Mouse (Mus musculus): ENCODE results near the gene Cbx4. TPM values are rescaled to one million over a fixed set of nuclear protein-coding genes. Genes with fewer than 3 reads are reported as not detected.
A peak's percentile ranks its signal among the peaks of the same experiment; 100 is the strongest.

Cbx4 gene
- 20.2 and 24.2 TPM in 2 replicates for polyA plus RNA-seq (2015; fragmentation: Nextera tagmentation; extraction: Ambion mirVana)

DNA sequence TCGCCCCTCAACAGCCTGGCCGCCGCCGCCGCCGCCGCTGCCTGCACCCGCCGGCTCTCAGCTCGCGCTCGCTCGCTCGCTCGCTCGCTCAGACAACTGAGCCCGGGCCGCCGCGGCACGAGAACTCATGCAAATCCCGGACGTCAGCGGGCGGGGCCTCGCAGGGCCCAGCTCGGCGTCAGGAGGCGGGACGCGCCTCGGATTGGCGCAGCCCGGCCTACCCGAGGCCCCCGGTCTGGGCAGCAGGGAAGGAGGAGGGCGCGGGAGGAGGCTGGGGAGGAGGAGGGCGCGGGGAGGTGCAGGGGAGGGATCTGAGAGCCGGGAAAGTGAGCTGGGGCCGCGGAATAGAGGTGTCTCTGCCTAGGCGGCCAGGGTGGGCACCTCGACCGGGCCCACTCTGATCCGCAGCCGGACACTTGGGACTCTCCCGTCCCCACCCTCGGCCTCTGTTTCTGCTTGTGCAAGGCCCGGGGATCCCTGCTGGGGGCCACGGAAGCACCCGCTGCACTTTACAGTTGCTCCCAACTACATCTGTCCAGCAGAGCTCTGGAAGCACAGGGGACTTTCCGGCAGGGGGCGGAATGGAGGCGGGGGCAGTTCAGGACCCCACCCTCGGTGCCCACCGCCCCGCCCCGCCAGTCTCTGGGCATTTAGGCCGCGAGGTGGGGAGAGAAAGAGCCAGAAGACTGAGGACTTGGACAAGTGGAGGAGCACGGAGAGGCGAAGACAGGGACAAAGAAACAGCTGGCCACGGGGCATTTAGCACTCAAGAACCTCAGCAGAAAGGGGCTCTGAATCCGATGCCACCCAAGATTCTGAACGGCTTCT lies at the start of gene Cbx4:
TSS of gene Cbx4 (minus strand) at position 78 of the 828 bp plus-strand sequence.
- Histone ChIP-seq H3K4me2 (peak within 1 kb of the TSS; percentile 90), H3K9ac (replicated peaks) (peak within 1 kb of the TSS; percentile 97), H3K4me1 (peaks cover 81% of the 10 kb centered on the region), H3K9me3 (replicated peaks) (no peaks in the 10 kb centered on the region), H3K36me3 (peaks cover 10% of the 10 kb centered on the region), H3K4me3 (replicated peaks) (peak within 1 kb of the TSS; percentile 92), H3K27ac (replicated peaks) (peak within 1 kb of the TSS; percentile 99), H3K27me3 (replicated peaks) (peaks cover 39% of the 10 kb centered on the region)
- peak; percentile 89 for ATAC-seq (ENCODE audit: low FRiP score)
- under 1% methylated on average over 60 of the region's 67 CpGs for WGBS

DNA sequence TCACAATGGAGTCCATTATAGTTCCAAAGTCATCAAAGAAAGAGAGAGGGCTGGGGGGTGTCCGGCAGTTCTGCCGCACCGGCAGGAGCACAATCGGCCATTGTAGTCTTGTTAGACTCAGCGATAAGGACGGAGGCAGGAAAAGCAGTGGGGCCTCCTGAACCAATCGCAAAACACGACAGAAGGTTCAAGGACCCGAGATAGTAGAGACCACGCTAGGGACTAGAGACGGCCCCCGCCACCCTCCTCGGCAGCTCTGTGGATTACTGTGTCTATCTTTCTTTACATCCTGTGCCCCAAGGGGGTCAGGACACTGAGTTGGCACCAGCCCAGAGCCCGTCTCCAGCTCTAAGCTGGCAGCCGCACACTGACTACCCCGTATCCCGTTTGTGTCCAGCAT lies 48.6 kb upstream of the Cbx4 start:
- H3K27ac ChIP-seq (replicated peaks): no peak overlapping the region
- no peak overlapping the region for H3K9ac ChIP-seq (replicated peaks)
- H3K4me1 ChIP-seq: peaks cover 36% of the 10 kb centered on the region
- WGBS: 17% methylated on average over 17 of the region's 17 CpGs
- no peak for ATAC-seq (ENCODE audit: low FRiP score)
- no peaks in the 10 kb centered on the region for H3K36me3 ChIP-seq
- H3K4me3 ChIP-seq (replicated peaks): no peak overlapping the region
- H3K9me3 ChIP-seq (replicated peaks): no peaks in the 10 kb centered on the region
- peaks cover under 1% of the 10 kb centered on the region; the same call in 1 of the 2 replicates for H3K27me3 ChIP-seq (replicated peaks)
- no peak overlapping the region for H3K4me2 ChIP-seq

DNA sequence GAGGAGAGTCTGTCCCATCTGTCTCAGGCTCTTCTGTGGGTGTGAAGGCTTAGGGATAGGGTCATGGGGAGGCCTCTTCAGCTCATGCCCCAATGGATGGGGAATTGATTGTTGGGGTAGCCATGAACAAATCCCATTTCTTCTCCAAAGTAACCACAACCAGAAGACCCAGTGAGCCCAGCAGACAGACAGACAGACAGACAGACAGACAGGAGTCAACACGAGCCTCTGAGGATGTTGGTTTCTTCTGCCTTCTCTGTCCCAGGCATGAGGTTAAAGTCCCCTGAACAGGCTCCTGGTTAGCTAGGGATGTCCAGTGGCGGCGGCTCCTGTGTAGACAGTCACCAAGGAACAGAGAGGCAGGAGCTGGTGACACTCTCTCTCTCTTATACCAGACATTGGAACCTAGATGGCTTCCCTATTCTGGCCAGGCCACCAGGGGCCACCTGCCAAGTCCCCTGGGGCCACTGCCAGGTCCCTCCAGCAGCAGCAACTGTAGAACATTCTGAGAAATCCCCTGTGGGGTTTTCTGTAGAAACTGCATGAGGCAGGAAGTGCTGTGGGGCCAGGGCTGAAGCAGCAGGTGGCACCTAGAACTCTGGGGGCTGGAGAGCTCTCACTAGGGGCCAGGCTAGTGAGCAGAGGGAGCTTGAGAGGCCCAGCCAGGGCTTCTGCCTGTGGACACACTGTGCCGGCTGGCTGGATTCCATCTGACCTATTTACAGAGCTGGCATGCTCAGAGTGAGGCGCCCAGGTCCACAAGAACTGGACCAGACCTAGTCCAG lies 47.6 kb upstream of the Cbx4 start:
- no peak overlapping the region for H3K9ac ChIP-seq (replicated peaks)
- H3K36me3 ChIP-seq: no peaks in the 10 kb centered on the region
- 82% methylated on average over 5 of the region's 5 CpGs for WGBS
- H3K27ac ChIP-seq (replicated peaks): no peak overlapping the region
- H3K4me3 ChIP-seq (replicated peaks): no peak overlapping the region
- no peak for ATAC-seq (ENCODE audit: low FRiP score)
- H3K27me3 ChIP-seq (replicated peaks): peaks cover 7% of the 10 kb centered on the region; the same call in 1 of the 2 replicates
- no peaks in the 10 kb centered on the region for H3K9me3 ChIP-seq (replicated peaks)
- H3K4me2 ChIP-seq: no peak overlapping the region
- peaks cover 41% of the 10 kb centered on the region for H3K4me1 ChIP-seq

DNA sequence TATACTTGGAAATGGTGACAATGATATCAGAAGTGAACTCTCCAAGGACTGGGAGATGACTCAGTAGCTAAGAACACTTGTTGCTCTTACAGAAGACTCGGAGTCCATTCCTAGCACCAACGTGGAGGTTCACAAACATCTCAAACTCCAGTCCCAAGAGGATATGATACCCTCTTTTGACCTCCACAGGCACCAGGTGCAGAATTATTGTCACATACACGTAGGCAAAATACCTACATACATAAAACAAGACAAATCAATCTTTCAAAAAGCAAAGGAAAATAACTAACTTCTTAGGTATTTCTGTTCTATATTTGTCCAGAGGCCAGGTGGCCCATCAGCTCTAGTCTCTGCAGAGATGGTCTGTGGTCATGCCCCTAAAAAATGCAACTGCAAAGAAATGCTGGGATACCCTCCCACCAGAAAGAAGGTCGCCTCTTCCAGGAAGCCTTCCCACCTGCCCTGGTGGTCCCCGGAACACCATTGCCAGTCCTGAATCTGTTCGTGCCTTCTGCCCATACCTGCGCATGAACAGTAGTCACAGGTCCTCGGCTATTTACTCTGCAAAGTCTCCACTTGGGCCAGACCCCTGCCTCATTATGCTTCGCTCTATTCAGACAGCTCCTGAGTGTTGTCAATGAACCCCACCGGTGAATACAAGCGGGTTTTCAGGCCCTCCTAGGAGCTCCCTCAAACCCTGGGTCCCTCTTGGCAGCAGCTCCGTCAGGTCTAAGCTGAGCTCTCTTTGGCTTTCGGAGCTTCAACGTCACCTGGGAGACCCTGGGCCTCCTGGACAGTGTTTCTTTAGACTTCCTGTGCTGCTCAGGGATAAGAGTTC lies 46.4 kb upstream of the Cbx4 start:
- Histone ChIP-seq H3K4me3 (replicated peaks) (no peak overlapping the region), H3K4me1 (peaks cover 48% of the 10 kb centered on the region), H3K9ac (replicated peaks) (no peak overlapping the region), H3K27ac (replicated peaks) (no peak overlapping the region), H3K9me3 (replicated peaks) (no peaks in the 10 kb centered on the region), H3K36me3 (no peaks in the 10 kb centered on the region), H3K4me2 (no peak overlapping the region), H3K27me3 (replicated peaks) (peaks cover 7% of the 10 kb centered on the region; the same call in 1 of the 2 replicates)
- WGBS: 83% methylated on average over 14 of the region's 14 CpGs
- ATAC-seq (ENCODE audit: low FRiP score): no peak

DNA sequence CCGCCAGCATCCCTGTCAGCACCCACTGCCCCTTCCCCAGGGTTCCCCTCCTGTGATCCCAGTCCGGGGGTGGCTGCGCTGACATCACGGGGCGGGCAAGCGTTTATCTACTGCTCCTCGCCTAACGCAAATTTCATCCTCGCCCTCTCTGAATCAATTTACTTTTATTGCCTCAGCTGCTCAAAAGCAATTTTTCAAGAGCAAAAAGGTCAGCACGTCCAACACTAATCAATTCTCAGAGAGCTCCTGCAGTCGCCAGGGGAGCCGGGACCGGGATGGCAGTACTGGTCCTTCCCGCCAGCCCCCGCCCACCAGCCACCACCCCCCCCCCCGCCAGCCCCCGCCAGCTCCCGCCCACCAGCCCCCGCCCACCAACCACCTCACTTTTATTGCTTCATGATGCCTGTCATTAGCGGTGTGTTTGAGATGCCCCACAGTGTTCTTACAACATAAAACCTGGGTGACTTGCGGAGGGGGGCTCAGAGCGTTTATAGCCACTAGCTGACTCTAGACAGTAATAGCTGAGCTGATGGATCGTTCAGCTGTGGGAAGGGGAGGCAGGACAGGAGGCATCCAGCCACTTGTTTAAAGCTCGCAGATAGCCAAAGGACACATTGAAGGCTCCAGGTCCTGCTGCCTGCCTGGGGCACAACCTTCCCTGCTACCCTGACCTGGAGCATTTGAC lies 44.2 kb upstream of the Cbx4 start:
- H3K4me2 ChIP-seq: peak overlapping the region; percentile 55
- H3K4me3 ChIP-seq (replicated peaks): peak overlapping the region; percentile 20
- no peaks in the 10 kb centered on the region for H3K9me3 ChIP-seq (replicated peaks)
- H3K27me3 ChIP-seq (replicated peaks): peaks cover 7% of the 10 kb centered on the region; the same call in 1 of the 2 replicates
- peak overlapping the region; percentile 72 for H3K27ac ChIP-seq (replicated peaks)
- peaks cover 67% of the 10 kb centered on the region for H3K4me1 ChIP-seq
- peak; percentile 56; the same call in 1 of the 2 replicates for ATAC-seq (ENCODE audit: low FRiP score)
- no peaks in the 10 kb centered on the region for H3K36me3 ChIP-seq
- H3K9ac ChIP-seq (replicated peaks): no peak overlapping the region
- 3% methylated on average over 23 of the region's 24 CpGs for WGBS

DNA sequence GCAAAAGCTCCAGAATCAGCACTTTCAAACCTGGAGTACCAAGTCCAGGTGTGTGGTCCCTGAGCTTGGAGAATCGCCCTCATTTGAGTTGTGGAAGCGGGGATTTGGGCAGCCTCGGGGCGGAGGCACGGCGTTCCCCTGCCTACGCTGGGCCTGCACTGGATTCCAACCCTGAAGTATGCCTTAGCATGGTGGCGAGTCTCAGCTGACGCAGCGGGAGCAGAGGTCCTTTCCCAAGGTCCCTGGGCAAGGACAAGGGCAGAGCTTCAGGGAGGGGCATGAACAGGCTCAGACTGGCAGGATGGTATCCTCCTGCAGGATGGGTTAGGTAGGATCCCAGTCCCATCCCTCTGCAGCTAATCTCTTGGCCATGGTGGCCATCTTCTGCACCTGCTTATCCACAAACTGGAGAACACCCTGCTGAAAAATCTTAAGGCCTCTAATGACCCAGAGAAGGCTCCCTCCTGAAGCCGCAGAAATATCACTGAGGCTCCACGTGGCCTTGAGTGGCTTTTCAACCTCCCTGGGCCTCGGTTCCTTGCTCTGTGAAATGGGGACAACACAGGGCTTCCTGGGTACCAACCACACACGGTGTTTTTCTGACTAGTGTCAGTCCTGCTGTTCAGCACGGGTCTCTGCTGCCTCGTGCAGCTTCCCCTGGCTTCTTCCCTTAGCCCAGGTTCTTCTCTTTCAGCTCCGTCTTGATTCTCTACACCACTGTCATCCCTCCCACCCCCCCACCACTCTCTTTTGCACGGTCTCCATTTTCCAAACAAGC lies 43.4 kb upstream of the Cbx4 start:
- Histone ChIP-seq H3K4me2 (peak overlapping the region; percentile 55), H3K9me3 (replicated peaks) (no peaks in the 10 kb centered on the region), H3K9ac (replicated peaks) (no peak overlapping the region; the same call in 1 of the 2 replicates), H3K27me3 (replicated peaks) (peaks cover 7% of the 10 kb centered on the region; the same call in 1 of the 2 replicates), H3K4me1 (peaks cover 61% of the 10 kb centered on the region), H3K4me3 (replicated peaks) (peak overlapping the region; percentile 20; the same call in 1 of the 2 replicates), H3K27ac (replicated peaks) (peak overlapping the region; percentile 72), H3K36me3 (no peaks in the 10 kb centered on the region)
- ATAC-seq (ENCODE audit: low FRiP score): 0 out of 2 replicates have a peak, but pooled peaks have one; percentile 13
- 45% methylated on average over 18 of the region's 18 CpGs for WGBS

DNA sequence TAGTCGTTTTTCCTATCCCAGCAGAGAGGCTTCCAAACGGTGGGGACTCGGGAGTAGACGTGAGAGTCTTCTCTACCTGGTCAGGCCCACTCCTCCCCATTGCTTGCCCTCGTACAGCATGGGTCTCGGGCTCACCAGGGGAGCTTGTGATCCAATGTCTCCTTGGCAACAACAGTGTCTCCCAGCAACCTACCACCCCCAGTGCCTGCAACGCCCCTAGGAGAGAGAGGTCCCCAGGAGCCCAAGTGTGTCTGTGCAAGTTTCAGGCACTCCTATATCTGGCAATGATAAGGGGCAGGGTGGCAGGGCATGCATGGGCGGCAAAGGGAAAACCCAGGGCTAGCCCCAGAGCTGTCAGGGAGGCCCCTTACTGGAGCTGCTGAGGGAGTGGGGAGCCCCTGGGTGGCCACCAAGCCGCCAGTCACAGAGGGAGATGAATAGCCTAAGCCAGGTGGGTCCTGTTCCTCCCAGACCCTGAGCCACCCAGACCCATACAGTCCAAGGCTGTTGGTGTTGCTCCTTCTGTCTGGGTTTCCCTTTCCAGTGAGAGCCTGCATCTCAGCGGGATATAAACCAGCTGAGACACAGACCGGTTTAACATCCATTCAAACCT lies 42.8 kb upstream of the Cbx4 start:
- WGBS: 30% methylated on average over 11 of the region's 11 CpGs
- no peaks in the 10 kb centered on the region for H3K9me3 ChIP-seq (replicated peaks)
- peaks cover 7% of the 10 kb centered on the region; the same call in 1 of the 2 replicates for H3K27me3 ChIP-seq (replicated peaks)
- H3K4me1 ChIP-seq: peaks cover 55% of the 10 kb centered on the region
- H3K4me3 ChIP-seq (replicated peaks): no peak overlapping the region
- no peak overlapping the region; the same call in 1 of the 2 replicates for H3K9ac ChIP-seq (replicated peaks)
- H3K27ac ChIP-seq (replicated peaks): peak overlapping the region; percentile 72
- ATAC-seq (ENCODE audit: low FRiP score): no peak
- no peaks in the 10 kb centered on the region for H3K36me3 ChIP-seq
- H3K4me2 ChIP-seq: no peak overlapping the region

DNA sequence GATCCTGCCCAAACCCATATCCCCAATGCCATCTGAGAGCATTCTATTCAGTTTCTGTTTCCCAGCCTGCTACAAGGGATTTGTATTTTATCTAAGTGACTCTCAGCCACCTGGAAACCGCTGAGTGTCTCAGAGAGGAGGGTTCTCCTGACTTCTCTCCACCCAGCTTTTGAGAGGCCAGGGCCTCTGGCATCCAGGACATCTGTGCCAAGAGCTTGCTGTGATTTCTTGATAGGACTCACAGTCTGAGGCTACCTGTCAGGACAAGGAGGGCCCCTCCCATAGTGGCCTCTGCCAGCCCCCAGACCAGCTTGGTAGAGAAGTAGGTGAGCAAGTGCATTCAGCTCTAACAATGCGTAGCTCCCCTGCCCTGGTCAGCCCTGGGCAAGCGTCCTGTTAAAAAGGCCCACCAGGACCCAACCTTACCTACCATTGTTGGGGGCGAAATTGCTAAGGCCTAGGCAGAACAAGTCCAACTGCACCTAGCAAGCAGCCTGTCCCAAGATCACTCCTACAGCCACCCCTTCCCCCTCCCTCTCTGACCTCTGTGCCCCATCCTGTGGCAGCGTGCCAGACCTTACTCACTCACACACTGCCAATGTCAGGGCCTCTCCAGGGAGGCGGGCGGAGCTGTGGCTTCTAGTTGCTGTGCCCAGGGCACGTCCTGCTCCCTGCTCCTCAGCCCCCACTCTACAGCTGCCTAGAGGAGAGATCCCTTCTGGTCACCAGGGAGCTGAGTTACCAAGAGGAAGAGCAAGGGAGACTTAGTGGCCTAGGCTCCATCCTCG lies 41.9 kb upstream of the Cbx4 start:
- H3K9ac ChIP-seq (replicated peaks): no peak overlapping the region
- no peak overlapping the region for H3K4me3 ChIP-seq (replicated peaks)
- H3K36me3 ChIP-seq: no peaks in the 10 kb centered on the region
- WGBS: 57% methylated on average over 9 of the region's 9 CpGs
- ATAC-seq (ENCODE audit: low FRiP score): no peak
- H3K4me2 ChIP-seq: no peak overlapping the region
- no peaks in the 10 kb centered on the region for H3K9me3 ChIP-seq (replicated peaks)
- H3K27me3 ChIP-seq (replicated peaks): peaks cover 7% of the 10 kb centered on the region; the same call in 1 of the 2 replicates
- peaks cover 54% of the 10 kb centered on the region for H3K4me1 ChIP-seq
- peak overlapping the region; percentile 75 for H3K27ac ChIP-seq (replicated peaks)

DNA sequence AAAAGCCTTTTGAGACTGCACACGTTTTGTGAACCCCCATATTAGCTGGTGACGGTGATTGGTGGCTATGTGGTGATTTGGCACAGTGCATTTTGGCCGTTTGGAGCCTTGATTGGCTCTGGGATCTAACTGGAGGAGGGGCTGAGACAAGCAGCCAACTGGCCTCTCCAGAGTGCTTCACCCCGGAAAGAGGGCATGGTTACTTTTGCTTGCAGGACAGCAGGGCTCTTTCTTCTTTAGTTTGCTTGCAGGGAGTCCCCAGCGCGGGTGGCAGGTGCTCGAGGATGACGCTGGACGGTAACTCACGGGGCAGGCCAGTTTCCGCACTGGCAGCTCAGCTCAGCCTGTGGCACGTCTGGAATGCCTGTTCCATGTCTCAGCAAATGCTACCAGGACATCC lies 41.1 kb upstream of the Cbx4 start:
- Histone ChIP-seq H3K4me1 (peaks cover 54% of the 10 kb centered on the region), H3K27me3 (replicated peaks) (peaks cover 7% of the 10 kb centered on the region; the same call in 1 of the 2 replicates), H3K9me3 (replicated peaks) (no peaks in the 10 kb centered on the region), H3K4me3 (replicated peaks) (no peak overlapping the region), H3K36me3 (no peaks in the 10 kb centered on the region), H3K4me2 (peak overlapping the region; percentile 23; the same call in 1 of the 2 replicates), H3K27ac (replicated peaks) (peak overlapping the region; percentile 75), H3K9ac (replicated peaks) (no peak overlapping the region)
- WGBS: 17% methylated on average over 12 of the region's 12 CpGs
- no peak for ATAC-seq (ENCODE audit: low FRiP score)

Measured in neural tube, embryonic 15.5 days (tissue).